Mouse (Mus musculus): ENCODE measurements around the gene Rtkn. TPM values are rescaled to one million over a fixed set of nuclear protein-coding genes. Genes with fewer than 3 reads are reported as not detected.
A peak's percentile ranks its signal among the peaks of the same experiment; 100 is the strongest.

Rtkn gene
- total RNA-seq, 2 experiments from 2014 or later, result not detected

DNA sequence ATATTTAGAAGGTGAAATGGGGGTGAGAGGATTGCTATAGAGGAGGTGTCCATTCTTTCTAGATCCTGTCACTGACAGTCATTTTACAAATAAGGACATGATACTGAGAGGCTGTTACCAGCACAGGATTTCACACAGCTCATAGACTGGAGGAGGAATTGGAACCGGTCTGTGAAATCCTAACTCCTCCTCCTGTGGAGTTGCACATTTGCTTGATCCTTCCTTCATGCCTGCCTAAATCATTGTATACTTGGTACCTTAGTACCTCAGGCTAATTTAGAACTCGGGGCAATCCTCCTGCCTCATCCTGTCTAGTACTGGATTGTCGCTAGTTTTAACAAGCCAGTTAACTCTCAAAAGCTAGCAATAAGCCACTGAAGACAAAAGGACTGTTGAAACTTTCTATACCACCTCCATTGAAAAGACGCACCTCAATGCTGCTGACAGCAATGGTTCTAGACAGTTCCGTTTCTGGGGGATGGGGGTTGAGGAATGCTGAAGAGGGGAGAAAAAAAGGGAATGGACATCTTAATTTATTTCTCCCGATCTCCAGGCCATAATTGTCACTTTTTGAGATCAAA, 29.9 kb downstream of the Rtkn start:
- no peak for ATAC-seq (replicated peaks; ENCODE audit: low FRiP score, low TSS enrichment, poor library complexity, severe bottlenecking)

DNA sequence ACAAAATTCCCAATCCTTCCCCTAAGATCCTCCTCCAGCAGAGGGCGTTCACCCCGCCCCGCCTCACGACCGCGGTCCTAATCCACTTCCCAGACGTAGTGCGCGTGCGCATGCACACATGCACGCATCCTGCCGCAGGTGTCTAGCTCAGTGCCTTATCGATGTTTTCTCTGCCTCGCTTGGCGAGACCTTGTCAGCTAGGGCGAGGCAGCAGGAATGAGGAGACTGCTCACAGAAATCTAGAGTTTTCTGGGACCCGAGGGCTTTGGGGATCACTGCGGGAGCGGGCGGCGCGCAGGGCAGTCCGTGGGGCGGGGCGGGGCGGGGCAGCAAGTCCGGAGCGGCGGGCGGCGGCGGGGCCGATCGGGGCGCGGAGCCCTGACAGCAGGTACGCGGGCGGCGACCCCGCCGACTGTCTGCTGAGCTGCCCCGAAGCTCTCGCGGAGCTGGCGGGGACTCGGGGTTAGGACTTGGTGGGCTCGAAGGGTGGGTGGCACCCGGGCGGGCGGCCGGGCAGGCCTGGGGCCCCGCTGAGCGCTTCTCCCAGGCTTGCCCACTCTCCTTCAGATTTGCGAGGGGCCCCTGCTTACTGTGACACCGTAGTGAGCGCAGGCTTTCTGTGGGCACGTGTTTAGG, 30.5 kb downstream of the Rtkn start, which contains the start of gene Dctn1:
Gene Dctn1 (plus strand): TSS at position 314 of the 636 bp plus-strand sequence.
- ATAC-seq (replicated peaks; ENCODE audit: low FRiP score, low TSS enrichment, poor library complexity, severe bottlenecking), result peak; percentile 72

DNA sequence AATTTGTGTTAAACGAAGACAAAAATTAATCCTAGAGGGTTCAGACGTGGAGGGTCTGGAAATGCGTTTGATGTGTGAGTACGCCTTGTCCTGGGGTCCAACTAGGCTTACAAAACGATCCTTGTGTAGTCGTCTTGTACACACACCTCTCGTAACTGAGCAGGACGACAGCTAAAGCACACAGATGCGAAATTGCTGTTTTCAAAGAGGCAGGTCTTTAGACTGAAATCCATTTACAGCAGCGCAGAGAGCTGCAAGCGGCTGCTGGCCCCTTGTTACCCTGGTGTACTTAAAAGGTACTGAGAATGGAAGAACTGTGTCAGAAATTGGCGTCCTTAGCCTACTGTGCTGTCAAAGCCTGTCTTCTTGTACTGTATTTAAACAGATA, 31.0 kb downstream of the Rtkn start:
- ATAC-seq (replicated peaks; ENCODE audit: low FRiP score, low TSS enrichment, poor library complexity, severe bottlenecking), result peak; percentile 59

DNA sequence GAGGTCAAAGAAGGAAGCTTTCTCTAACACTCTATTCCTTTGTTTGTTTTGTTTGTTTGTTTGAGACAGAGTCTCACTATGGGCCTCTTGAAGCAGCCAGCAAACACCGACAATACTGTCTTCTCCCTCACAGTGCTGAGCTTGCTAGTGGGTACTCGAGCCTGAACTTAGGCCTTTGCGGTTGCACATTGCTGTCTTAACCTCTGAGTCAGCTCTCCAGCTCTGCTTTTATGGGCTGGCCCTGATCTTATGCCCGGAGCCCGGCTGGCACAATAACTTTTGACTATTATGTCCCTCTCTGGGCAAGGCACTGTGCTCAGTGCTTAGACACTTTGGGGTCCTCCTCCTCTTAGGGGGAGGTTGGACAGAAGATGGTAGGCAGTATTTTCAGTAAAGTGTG, 34.6 kb downstream of the Rtkn start:
- ATAC-seq (replicated peaks; ENCODE audit: low FRiP score, low TSS enrichment, poor library complexity, severe bottlenecking), result no peak

DNA sequence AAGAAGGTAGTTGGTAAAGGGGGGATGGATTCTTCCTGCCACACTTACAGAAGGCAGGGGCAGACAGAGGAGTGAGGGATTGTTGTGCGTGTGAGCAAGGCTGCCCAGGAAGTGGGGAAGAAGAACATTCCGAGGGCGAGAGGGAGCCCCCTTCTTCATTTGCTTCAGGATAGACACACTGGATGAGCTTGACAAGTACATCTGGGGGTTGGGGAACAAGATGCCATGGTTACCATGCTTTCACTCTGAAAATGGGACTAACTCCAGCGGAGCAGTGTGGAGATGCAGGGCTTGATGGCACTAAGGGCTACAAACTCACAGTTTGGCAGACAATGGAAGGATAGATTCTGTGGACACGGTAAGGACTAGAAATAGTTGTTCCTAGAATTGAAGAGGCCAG, 35.8 kb downstream of the Rtkn start:
- no peak for ATAC-seq (replicated peaks; ENCODE audit: low FRiP score, low TSS enrichment, poor library complexity, severe bottlenecking)

DNA sequence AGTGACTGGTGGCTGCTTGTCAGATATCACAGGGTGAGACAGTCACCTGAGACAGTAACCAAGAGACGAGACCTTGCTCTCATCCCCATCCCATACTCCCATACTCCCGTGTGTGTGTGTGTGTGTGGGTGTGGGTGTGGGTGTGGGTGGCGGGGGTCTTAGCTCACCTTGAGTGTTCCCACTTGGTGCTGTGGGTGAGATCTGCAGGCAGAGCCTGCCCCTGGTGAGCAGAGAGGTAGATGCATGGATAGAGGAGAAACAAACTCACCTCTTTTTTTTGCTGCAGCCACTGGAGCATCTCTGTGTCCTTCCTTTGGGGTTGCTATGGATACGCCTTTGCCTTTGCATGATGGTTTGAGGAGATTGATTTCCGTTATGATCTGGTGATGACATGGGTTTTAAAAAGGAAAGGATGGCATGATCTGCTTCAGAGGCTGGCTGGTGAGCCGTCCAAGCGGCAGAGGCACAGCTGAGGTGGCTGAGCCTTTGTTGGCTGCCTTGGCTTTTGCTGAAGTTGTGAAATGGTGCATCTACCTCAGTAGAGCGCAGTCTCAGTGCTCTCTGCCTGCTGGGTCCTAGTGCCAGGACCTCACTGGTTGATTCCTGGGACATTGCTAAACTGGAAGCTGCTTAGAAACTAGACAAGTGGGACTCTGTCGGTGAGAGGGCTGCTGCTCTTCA, 37.1 kb downstream of the Rtkn start:
- no peak for ATAC-seq (replicated peaks; ENCODE audit: low FRiP score, low TSS enrichment, poor library complexity, severe bottlenecking)

DNA sequence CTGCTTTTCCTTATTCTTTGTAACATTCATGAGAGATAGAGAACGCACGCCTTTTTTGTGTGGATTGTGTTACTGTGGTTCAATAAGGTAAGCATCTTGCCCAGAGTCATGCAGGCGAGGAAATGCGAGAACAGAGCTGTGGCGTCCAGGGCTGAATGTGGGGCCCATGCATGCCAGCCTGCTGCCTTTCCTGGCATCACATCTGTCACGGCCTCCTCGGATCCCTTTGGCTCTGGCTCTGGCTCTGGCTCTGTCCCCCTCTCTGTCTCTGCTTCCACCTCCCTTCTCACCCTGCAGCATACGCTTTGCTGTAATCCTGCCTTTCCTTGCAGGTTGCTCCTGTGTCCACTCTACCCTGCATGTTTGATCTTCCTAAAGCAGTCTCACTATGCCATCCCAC, 40.7 kb downstream of the Rtkn start:
- ATAC-seq (replicated peaks; ENCODE audit: low FRiP score, low TSS enrichment, poor library complexity, severe bottlenecking), result no peak

DNA sequence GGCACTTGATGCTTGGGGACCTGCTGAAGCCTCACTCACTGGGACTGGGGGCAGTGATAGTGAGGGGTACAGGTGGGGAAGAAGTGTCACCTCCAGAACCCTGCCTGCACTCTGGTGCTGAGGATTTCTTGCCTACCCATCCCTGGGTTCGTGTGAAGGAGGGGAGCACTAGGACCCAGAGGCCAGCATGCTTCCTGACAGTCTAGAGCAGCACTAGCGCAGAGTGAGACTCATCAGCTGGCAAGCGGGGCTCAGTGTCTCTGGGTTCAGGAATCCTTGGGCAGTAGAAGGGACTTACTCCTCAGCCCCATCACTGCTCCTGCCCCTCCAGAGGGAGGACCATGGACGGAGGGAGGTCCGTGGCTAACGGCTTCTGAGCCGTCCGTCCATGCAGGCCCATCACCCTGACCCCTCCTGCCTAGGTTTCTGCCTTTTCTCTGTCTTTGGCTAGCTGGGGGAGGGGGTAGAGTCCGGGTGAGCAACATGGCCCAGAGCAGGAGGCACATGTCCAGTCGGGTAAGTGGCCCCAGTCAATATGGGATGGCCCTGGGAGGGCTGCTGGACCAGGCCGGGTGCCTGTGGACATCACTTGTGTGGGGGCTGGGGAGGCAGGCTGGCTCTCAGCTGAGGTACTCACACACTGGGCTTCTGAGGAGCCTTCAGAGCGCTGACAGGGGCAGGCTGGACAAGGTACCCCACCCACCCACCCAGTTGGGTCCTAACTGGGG, 44.3 kb downstream of the Rtkn start:
- no peak for ATAC-seq (replicated peaks; ENCODE audit: low FRiP score, low TSS enrichment, poor library complexity, severe bottlenecking)

DNA sequence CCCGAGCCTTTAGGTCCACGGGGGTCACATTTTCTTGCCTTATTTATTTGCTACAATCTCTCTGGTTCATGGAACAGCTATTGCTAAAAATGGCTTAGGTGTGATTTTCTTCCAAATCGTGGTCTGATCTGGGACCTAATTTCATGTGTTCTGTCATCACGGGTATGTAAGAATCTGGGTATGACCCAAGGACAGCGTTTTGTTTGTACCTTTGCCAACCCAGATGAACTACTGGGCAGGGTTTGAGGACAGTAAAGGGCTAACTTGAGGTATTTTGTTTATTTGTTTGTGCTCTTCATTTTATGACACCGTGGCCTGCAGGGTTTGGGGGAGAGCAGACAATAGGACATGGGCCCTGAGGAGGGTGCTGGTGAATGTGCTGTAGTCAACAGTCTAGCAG, 45.3 kb downstream of the Rtkn start:
- ATAC-seq (replicated peaks; ENCODE audit: low FRiP score, low TSS enrichment, poor library complexity, severe bottlenecking), result no peak

DNA sequence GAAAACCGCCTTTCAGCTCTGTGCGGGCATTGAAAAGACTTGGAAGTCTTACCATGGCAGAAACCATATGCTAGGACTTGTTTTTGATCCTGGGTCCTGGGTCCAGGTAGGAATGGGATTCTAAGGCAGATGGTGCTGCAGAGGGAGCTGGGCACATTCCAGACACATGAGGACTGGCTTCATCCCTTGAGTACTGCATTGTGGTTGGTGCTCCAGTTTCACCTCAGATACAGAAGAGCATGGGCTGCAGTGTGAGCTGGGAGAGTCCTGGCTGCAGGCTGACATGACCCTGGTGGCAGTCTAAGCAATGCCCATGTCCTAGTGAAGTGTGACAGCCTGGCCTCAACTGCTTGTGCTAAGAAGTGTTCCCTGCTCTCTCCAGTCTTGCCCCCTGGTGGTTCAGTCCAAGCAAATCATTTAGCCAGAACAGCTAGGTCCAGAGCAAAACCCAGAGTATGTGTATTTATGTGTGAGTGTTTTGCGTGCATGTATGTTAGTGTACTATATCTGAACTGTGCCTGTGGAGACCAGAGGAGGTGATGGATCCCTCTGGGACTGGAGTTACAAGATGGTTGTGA, 49.7 kb downstream of the Rtkn start:
- ATAC-seq (replicated peaks; ENCODE audit: low FRiP score, low TSS enrichment, poor library complexity, severe bottlenecking), result 0 out of 2 replicates have a peak, but pooled peaks have one; percentile 62

DNA sequence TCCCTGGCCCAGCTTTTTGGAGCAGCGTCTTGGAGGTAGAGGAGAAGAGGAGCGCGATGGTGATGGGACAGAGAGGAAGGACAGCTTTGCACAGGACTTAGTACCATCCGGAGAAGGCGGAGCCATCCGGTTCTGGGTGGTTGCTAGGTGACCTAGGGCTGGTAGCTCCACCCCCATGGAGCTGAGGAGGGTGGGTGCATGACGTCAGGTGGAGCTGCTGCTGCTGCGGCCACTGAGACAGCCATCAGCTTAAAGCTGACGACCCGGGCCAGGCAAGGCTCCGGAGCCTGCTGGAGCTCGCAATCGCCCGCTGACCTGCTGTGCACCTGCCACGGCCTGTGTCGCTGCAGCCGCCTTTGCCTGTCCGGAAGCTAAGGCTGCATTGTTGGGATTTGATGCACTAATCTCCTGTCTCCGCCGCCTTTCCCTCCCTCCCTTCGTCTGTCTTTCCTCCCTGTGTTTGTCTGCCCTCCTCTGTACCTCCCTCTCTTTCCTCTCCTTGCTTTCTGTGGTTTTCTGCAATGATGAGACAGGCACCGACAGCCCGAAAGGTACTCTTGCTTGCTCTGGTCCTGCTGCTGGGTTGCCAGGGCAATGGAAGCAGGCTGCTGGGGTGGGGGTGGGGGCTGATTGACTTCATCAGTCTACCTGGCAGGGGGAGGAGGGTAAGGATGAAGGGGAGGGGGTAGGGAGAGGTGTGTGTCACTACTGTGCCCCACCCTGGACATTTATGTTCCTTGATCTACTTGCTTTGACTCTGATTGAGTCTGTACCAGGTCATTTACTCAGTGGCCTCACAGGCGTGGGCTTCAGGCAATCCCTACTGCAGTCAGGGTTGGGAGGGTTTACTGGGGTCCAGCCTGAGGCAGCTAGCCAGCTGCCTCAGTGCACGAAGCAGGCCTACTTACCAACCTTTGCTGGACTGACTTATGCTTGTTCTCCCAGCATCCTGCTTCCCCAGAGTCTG, 50.9 kb downstream of the Rtkn start:
- ATAC-seq (replicated peaks; ENCODE audit: low FRiP score, low TSS enrichment, poor library complexity, severe bottlenecking), result peak; percentile 73

DNA sequence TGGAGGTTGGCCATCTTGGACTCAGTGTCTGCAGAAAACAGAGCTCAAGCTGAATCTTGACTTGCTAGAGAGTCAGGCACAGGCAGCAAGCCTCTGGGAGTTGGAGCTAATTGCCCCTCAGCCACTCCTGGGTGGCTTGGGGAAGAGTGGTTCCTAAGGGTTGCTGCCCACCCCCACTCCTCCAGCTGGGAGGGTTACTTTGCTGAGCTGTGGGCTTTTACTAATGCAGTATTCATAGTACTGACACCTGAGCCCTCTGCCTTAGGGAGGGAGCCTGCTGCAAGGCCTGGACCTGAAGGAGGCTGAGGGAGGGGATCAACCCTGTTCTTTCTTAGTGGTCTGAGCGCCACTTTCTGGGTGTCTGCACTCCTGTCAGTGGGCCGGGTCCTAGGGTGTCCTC, 51.7 kb downstream of the Rtkn start:
- no peak for ATAC-seq (replicated peaks; ENCODE audit: low FRiP score, low TSS enrichment, poor library complexity, severe bottlenecking)

DNA sequence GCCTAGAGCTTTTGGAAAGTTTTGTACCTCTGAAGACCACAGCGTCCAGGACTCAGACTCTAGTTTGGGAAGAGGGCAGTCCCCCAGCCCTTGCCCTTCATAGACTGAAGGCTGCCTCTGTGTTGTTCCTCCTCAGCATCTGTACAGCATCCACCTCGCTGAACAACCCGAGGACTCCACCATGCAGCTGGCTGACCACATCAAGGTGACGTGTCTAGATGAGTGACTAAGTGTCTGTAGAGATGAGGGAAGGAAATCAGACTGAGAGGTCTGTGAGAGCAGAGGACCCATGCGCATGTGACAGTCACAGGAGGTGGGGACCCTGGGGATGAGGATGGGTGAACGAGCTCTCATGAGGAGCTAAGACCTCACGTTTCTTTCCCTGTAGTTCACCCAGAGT, 58.3 kb downstream of the Rtkn start:
- ATAC-seq (replicated peaks; ENCODE audit: low FRiP score, low TSS enrichment, poor library complexity, severe bottlenecking), result no peak

DNA sequence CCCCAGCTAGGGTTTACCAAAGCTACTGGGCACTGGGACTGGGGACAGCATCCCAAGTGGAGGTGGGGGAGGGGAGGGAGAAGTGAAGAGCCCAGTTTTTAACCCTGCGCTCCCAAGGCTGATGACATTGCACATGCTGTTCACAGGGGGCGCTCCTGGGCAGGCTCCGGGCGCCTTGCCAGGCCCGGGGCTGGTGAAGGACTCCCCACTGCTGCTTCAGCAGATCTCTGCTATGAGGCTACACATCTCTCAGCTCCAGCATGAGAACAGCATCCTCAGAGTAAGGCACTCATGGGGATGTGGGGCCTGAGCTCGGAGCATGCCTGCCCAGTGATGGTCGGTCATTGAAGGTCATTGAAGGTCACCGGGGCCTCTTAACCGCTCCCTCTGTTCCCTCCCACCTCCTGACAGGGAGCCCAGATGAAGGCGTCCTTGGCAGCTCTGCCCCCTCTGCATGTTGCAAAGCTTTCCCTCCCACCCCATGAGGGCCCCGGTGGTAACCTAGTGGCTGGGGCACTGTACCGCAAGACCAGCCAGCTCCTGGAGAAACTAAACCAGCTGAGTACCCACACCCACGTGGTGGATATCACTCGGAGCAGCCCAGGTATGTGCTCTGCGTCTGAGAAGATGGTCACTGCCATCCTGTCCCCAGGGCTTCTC, 62.2 kb downstream of the Rtkn start:
- ATAC-seq (replicated peaks; ENCODE audit: low FRiP score, low TSS enrichment, poor library complexity, severe bottlenecking), result no peak; the same call in 1 of the 2 replicates

Other genes starting within 250 kb of the Rtkn start
- gene Sema4f, start 195.7 kb upstream of the Rtkn start, total RNA-seq (2014; fragmentation: Nextera tagmentation), result not detected in 2 replicates
- not detected in 2 replicates for gene Sema4f, start 195.7 kb upstream of the Rtkn start, total RNA-seq (2017)
- 11.4 and 16.2 TPM in 2 replicates for gene M1ap, start 188.6 kb upstream of the Rtkn start, total RNA-seq (2014; fragmentation: Nextera tagmentation)
- gene M1ap, start 188.6 kb upstream of the Rtkn start, total RNA-seq (2017), result 7.5 and 10.2 TPM in 2 replicates
- gene Dok1, start 102.0 kb upstream of the Rtkn start, total RNA-seq (2014; fragmentation: Nextera tagmentation), result 15.0 and 25.0 TPM in 2 replicates
- gene Dok1, start 102.0 kb upstream of the Rtkn start, total RNA-seq (2017), result 24.2 and 46.1 TPM in 2 replicates
- gene Loxl3, start 101.3 kb upstream of the Rtkn start, total RNA-seq (2014; fragmentation: Nextera tagmentation), result 0.67 and 8.2 TPM in 2 replicates
- gene Loxl3, start 101.3 kb upstream of the Rtkn start, total RNA-seq (2017), result 0.61 and 0.88 TPM in 2 replicates
- 246 and 368 TPM in 2 replicates for gene Aup1, start 80.9 kb upstream of the Rtkn start, total RNA-seq (2014; fragmentation: Nextera tagmentation)
- gene Aup1, start 80.9 kb upstream of the Rtkn start, total RNA-seq (2017), result 115 and 128 TPM in 2 replicates
- gene Htra2, start 80.2 kb upstream of the Rtkn start, total RNA-seq (2014; fragmentation: Nextera tagmentation), result 225 and 296 TPM in 2 replicates
- 97.5 and 128 TPM in 2 replicates for gene Htra2, start 80.2 kb upstream of the Rtkn start, total RNA-seq (2017)
- 6.0 and 7.9 TPM in 2 replicates for gene Dqx1, start 77.6 kb upstream of the Rtkn start, total RNA-seq (2014; fragmentation: Nextera tagmentation)
- gene Dqx1, start 77.6 kb upstream of the Rtkn start, total RNA-seq (2017), result 0.56 and 1.0 TPM in 2 replicates
- gene Tlx2, start 65.2 kb upstream of the Rtkn start, total RNA-seq (2014; fragmentation: Nextera tagmentation), result not detected in 2 replicates
- not detected in 2 replicates for gene Tlx2, start 65.2 kb upstream of the Rtkn start, total RNA-seq (2017)
- gene Pcgf1, start 57.6 kb upstream of the Rtkn start, total RNA-seq (2014; fragmentation: Nextera tagmentation), result 25.1 and 27.3 TPM in 2 replicates
- gene Pcgf1, start 57.6 kb upstream of the Rtkn start, total RNA-seq (2017), result 7.2 and 12.7 TPM in 2 replicates
- not detected in 2 replicates for gene Lbx2, start 49.1 kb upstream of the Rtkn start, total RNA-seq (2014; fragmentation: Nextera tagmentation)
- gene Lbx2, start 49.1 kb upstream of the Rtkn start, total RNA-seq (2017), result not detected in 2 replicates
- 11.3 and 11.7 TPM in 2 replicates for gene Ccdc142, start 33.9 kb upstream of the Rtkn start, total RNA-seq (2014; fragmentation: Nextera tagmentation)
- 0.38 and 13.3 TPM in 2 replicates for gene Ccdc142, start 33.9 kb upstream of the Rtkn start, total RNA-seq (2017)
- gene Gm42688, start 33.8 kb upstream of the Rtkn start, total RNA-seq (2014; fragmentation: Nextera tagmentation), result 7.7 and 8.3 TPM in 2 replicates
- 3.0 and 5.4 TPM in 2 replicates for gene Gm42688, start 33.8 kb upstream of the Rtkn start, total RNA-seq (2017)
- gene Mrpl53, start 26.4 kb upstream of the Rtkn start, total RNA-seq (2014; fragmentation: Nextera tagmentation), result 50.1 and 97.7 TPM in 2 replicates
- 37.2 and 37.5 TPM in 2 replicates for gene Mrpl53, start 26.4 kb upstream of the Rtkn start, total RNA-seq (2017)
- gene Mogs, start 20.0 kb upstream of the Rtkn start, total RNA-seq (2014; fragmentation: Nextera tagmentation), result 76.2 and 97.3 TPM in 2 replicates
- 88.3 and 127 TPM in 2 replicates for gene Mogs, start 20.0 kb upstream of the Rtkn start, total RNA-seq (2017)
- 29.1 and 56.6 TPM in 2 replicates for gene Wbp1, start 13.9 kb upstream of the Rtkn start, total RNA-seq (2014; fragmentation: Nextera tagmentation)
- 61.5 and 75.1 TPM in 2 replicates for gene Wbp1, start 13.9 kb upstream of the Rtkn start, total RNA-seq (2017)
- gene Ino80b, start 10.0 kb upstream of the Rtkn start, total RNA-seq (2014; fragmentation: Nextera tagmentation), result 11.2 and 20.1 TPM in 2 replicates
- 28.8 and 32.8 TPM in 2 replicates for gene Ino80b, start 10.0 kb upstream of the Rtkn start, total RNA-seq (2017)
- gene Wdr54, start 20.9 kb downstream of the Rtkn start, total RNA-seq (2014; fragmentation: Nextera tagmentation), result 4.5 TPM in 1 of 2 replicates, not detected in the other
- gene Wdr54, start 20.9 kb downstream of the Rtkn start, total RNA-seq (2017), result not detected in 2 replicates
- gene 1700003E16Rik, start 20.9 kb downstream of the Rtkn start, total RNA-seq (2014; fragmentation: Nextera tagmentation), result 0.52 TPM in 1 of 2 replicates, not detected in the other
- gene 1700003E16Rik, start 20.9 kb downstream of the Rtkn start, total RNA-seq (2017), result not detected in 2 replicates
- 45.8 and 68.1 TPM in 2 replicates for gene Dctn1, start 30.5 kb downstream of the Rtkn start, total RNA-seq (2014; fragmentation: Nextera tagmentation)
- 30.5 and 42.4 TPM in 2 replicates for gene Dctn1, start 30.5 kb downstream of the Rtkn start, total RNA-seq (2017)
- not detected in 2 replicates for gene Slc4a5, start 84.4 kb downstream of the Rtkn start, total RNA-seq (2014; fragmentation: Nextera tagmentation)
- gene Slc4a5, start 84.4 kb downstream of the Rtkn start, total RNA-seq (2017), result 0.91 TPM in 1 of 2 replicates, not detected in the other
- gene Mthfd2, start 190.4 kb downstream of the Rtkn start, total RNA-seq (2014; fragmentation: Nextera tagmentation), result 20.4 and 44.9 TPM in 2 replicates
- 26.9 and 30.5 TPM in 2 replicates for gene Mthfd2, start 190.4 kb downstream of the Rtkn start, total RNA-seq (2017)
- 58.8 and 60.6 TPM in 2 replicates for gene Mob1a, start 190.6 kb downstream of the Rtkn start, total RNA-seq (2014; fragmentation: Nextera tagmentation)
- gene Mob1a, start 190.6 kb downstream of the Rtkn start, total RNA-seq (2017), result 117 and 119 TPM in 2 replicates
- 127 and 162 TPM in 2 replicates for gene Bola3, start 213.7 kb downstream of the Rtkn start, total RNA-seq (2014; fragmentation: Nextera tagmentation)
- 90.1 and 125 TPM in 2 replicates for gene Bola3, start 213.7 kb downstream of the Rtkn start, total RNA-seq (2017)